8 mouse cellular contexts compared by ENCODE assay signal in genomic region chr9:121277118-121278060, GRCm38 (mm10). TPM values are rescaled to one million over a fixed set of nuclear protein-coding genes. Genes with fewer than 3 reads are reported as not detected.
DNase-seq lines count a peak whose midpoint lies in the region; ATAC-seq and TF ChIP-seq lines count a peak whose summit lies in the region.

Ulk4 (minus strand) TSS chr9:121277197.

- H3K9ac ChIP-seq in lung, postnatal 0 days (replicated peaks; ENCODE audit: low read depth) = peak within 1 kb of the TSS; percentile 37

- under 1% methylated on average over 59 of the region's 59 CpGs for WGBS in hindbrain, embryonic 10.5 days
- WGBS in lung, postnatal 0 days = under 1% methylated on average over 59 of the region's 59 CpGs

- peak within 1 kb of the TSS; percentile 78 for H3K4me3 ChIP-seq in hindbrain, embryonic 10.5 days
- peak within 1 kb of the TSS; percentile 61 for H3K4me3 ChIP-seq in lung, postnatal 0 days (ENCODE audit: low read depth, low read length)

- peak within 1 kb of the TSS; percentile 95 for H3K27ac ChIP-seq in hindbrain, embryonic 10.5 days
- peak within 1 kb of the TSS; percentile 78 for H3K27ac ChIP-seq in lung, postnatal 0 days (ENCODE audit: low read length)

- no peaks in the 10 kb centered on the region for H3K27me3 ChIP-seq in hindbrain, embryonic 10.5 days (ENCODE audit: insufficient read depth, poor library complexity, severe bottlenecking)
- H3K27me3 ChIP-seq in lung, postnatal 0 days (replicated peaks; ENCODE audit: insufficient read depth, low read length) = no peaks in the 10 kb centered on the region

- peak within 1 kb of the TSS; percentile 82 for H3K4me2 ChIP-seq in lung, postnatal 0 days (replicated peaks; ENCODE audit: low read depth, low read length)

- peaks cover 7% of the 10 kb centered on the region for H3K9me3 ChIP-seq in hindbrain, embryonic 10.5 days
- H3K9me3 ChIP-seq in lung, postnatal 0 days (ENCODE audit: low read length) = no peaks in the 10 kb centered on the region

- peak; percentile 95 for ATAC-seq in frontal cortex, adult (ENCODE audit: low TSS enrichment)
- ATAC-seq in lung, postnatal 0 days = peak; percentile 99

- no peak for TF ChIP-seq EP300 in lung, postnatal 0 days (IDR thresholded peaks at IDR 0.05)

- peak; percentile 82 for DNase-seq in MEL-GATA-1-ER (ENCODE audit: extremely low read depth, low read depth)
- DNase-seq in cerebellum, adult 8-10 months = peak; percentile 97
- DNase-seq in hindbrain, embryonic 10.5 days (ENCODE audit: low spot score) = peak; percentile 95
- DNase-seq in layer of hippocampus, adult 9-11 months = peak; percentile 94
- DNase-seq in lung, postnatal 0 days (ENCODE audit: low spot score) = peak; percentile 96
- peak; percentile 89 for DNase-seq in ovary, postnatal 14 days (ENCODE audit: low spot score)
- DNase-seq in thymus, postnatal 14 days = peak; percentile 88

- no peak for TF ChIP-seq CTCF in lung, postnatal 0 days (IDR thresholded peaks at IDR 0.05)

- peaks cover 14% of the 10 kb centered on the region for H3K36me3 ChIP-seq in hindbrain, embryonic 10.5 days
- H3K36me3 ChIP-seq in lung, postnatal 0 days (ENCODE audit: insufficient read depth, low read length) = no peaks in the 10 kb centered on the region

- peaks cover 27% of the 10 kb centered on the region for H3K4me1 ChIP-seq in hindbrain, embryonic 10.5 days (replicated peaks)
- peaks cover 2% of the 10 kb centered on the region; the same call in 1 of the 2 replicates for H3K4me1 ChIP-seq in lung, postnatal 0 days (ENCODE audit: insufficient read depth, low read depth, low read length)

RNA-seq across cellular contexts. Expression of gene Ulk4, which starts in this region (rescaled TPM):
- polyA plus RNA-seq in hindbrain, embryonic 10.5 days (2016; fragmentation: Nextera tagmentation; extraction: Ambion mirVana) = 123 and 131 TPM in 2 replicates
- 117 and 122 TPM in 2 replicates for polyA plus RNA-seq in lung, postnatal 0 days (2015; fragmentation: Nextera tagmentation; extraction: Ambion mirVana)

Comparison
In these comparisons a context has a peak if more than half of its experiments do, and no peak if none do; other contexts are left out.
1. Peak in every context shown above with its lines: DNase-seq, ATAC-seq, H3K4me3 ChIP-seq and H3K27ac ChIP-seq.